Mouse (Mus musculus) telencephalon, adult 2 months (tissue): ENCODE measurements around the gene Zfp563.
A peak's percentile ranks its signal among the peaks of the same experiment; 100 is the strongest.

ENCODE experiments used
- DNase-seq: peaks from one replicate; pipeline ENCODE4 v3.0.0-alpha.2; 2011; ENCODE audit warnings: low read depth, low spot score

Gene Zfp563

GRCm38 (mm10) chr17:33089220-33089949, at the start of gene Zfp563:
Gene Zfp563, plus strand, starts transcription at chr17:33089310.
- peak; percentile 91 for DNase-seq

- DNase-seq = no peak
These were observed 30.3 kb upstream of the Zfp563 start for GRCm38 (mm10) chr17:33058791-33059190.

- no peak for DNase-seq
These were observed 26.1 kb upstream of the Zfp563 start for GRCm38 (mm10) chr17:33063001-33063400.

- DNase-seq = no peak
These were observed 21.2 kb upstream of the Zfp563 start, which contains the start of gene 4921501E09Rik for GRCm38 (mm10) chr17:33067958-33068357. Gene 4921501E09Rik, minus strand, starts transcription at chr17:33068058.

GRCm38 (mm10) chr17:33091630-33092029, 2.5 kb downstream of the Zfp563 start:
- no peak for DNase-seq

GRCm38 (mm10) chr17:33092391-33093193, 3.5 kb downstream of the Zfp563 start:
- DNase-seq = peak; percentile 76

GRCm38 (mm10) chr17:33097396-33097795, 8.3 kb downstream of the Zfp563 start:
- no peak for DNase-seq

GRCm38 (mm10) chr17:33124546-33124945, 35.4 kb downstream of the Zfp563 start:
- DNase-seq = no peak

- no peak for DNase-seq
These were observed 37.1 kb downstream of the Zfp563 start for GRCm38 (mm10) chr17:33126257-33126656.

- DNase-seq = no peak
These were observed 50.2 kb downstream of the Zfp563 start, which contains the start of gene Morc2b for GRCm38 (mm10) chr17:33139261-33139820. Gene Morc2b, minus strand, starts transcription at chr17:33139683.
